9 mouse cellular contexts compared by ENCODE assay signal in the genomic region with DNA sequence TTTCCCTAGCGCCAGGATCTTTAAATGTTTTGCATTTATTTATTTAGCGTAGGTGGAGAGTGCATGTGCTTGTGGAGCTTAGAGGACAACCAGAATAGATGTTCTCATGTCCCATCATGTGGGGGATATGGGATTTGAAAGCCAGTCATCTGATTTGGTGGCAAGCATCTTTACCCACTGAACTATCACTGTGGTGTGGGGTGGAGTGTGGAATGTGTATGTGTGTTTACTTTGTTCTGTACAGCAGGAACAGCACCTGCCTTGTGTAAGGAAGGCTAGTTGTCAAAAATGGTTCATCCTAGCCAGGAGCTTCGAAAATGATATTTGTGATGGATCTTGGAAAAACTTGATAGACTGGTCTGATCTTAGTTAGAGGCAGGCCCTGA. TPM values are rescaled to one million over a fixed set of nuclear protein-coding genes. Genes with fewer than 3 reads are reported as not detected.
DNase-seq lines count a peak whose midpoint lies in the region; ATAC-seq and TF ChIP-seq lines count a peak whose summit lies in the region.
"Had no signal": no experiment of that assay in that cellular context is flagged by ENCODE, and none has a peak within 500 bp of the region (broad histone marks: within the 10 kb centered on the region; RNA-seq: fewer than 3 reads in every experiment).

No protein-coding gene starts in this region.

- intact Hi-C loops in left cerebral cortex, adult 2 months (cut with DNase I): loop anchor here (2.0 to 5.0 kb wide), 2 partner anchors 121 to 210 kb away; a partner anchor contains a TSS
- intact Hi-C loops in left cerebral cortex, postnatal 4 days (cut with DNase I): no loop called here

- no peak for TF ChIP-seq CTCF in left cerebral cortex, adult 2 months (IDR thresholded peaks at IDR 0.05)

- ATAC-seq in intestine, embryonic 14.5 days (replicated peaks; ENCODE audit: low FRiP score, low TSS enrichment, low read depth): peak; percentile 24
- ATAC-seq in midbrain, embryonic 15.5 days (replicated peaks): peak; percentile 65

- no peak for DNase-seq in left cerebral cortex, adult 2 months (ENCODE audit: extremely low spot score in 1 of 2, low spot score in 2 of 2)
- no peak for DNase-seq in left cerebral cortex, postnatal 4 days
- no peak for DNase-seq in embryonic facial prominence, embryonic 10.5 days (ENCODE audit: low spot score)
- no peak for DNase-seq in intestine, embryonic 14.5 days (ENCODE audit: low spot score)
- DNase-seq in left cerebral cortex, adult 18-20 months (ENCODE audit: low spot score in 2 of 2): no peak
- no peak for DNase-seq in layer of hippocampus, adult 18-20 months (ENCODE audit: low spot score in 2 of 2)
- DNase-seq in cerebellum, adult 8-10 months: no peak

- H3K27ac ChIP-seq in left cerebral cortex, adult 2 months: peak overlapping the region; percentile 85
- peak overlapping the region; percentile 94 for H3K27ac ChIP-seq in embryonic facial prominence, embryonic 10.5 days (replicated peaks)
- H3K27ac ChIP-seq in intestine, embryonic 14.5 days (ENCODE audit: low read depth): peak overlapping the region; percentile 96
- H3K27ac ChIP-seq in midbrain, embryonic 15.5 days: peak overlapping the region; percentile 89

- no peaks in the 10 kb centered on the region for H3K9me3 ChIP-seq in embryonic facial prominence, embryonic 10.5 days
- no peaks in the 10 kb centered on the region for H3K9me3 ChIP-seq in intestine, embryonic 14.5 days (ENCODE audit: control insufficient read depth, low read length)
- H3K9me3 ChIP-seq in midbrain, embryonic 15.5 days: no peaks in the 10 kb centered on the region

- peak overlapping the region; percentile 23; the same call in 1 of the 2 replicates for H3K9ac ChIP-seq in intestine, embryonic 14.5 days (ENCODE audit: low read length)
- H3K9ac ChIP-seq in midbrain, embryonic 15.5 days: peak overlapping the region; percentile 77

- WGBS in embryonic facial prominence, embryonic 10.5 days: 14% methylated on average over 3 of the region's 3 CpGs
- 10% methylated on average over 3 of the region's 3 CpGs for WGBS in intestine, embryonic 14.5 days
- WGBS in midbrain, embryonic 15.5 days: 23% methylated on average over 3 of the region's 3 CpGs

- H3K4me2 ChIP-seq in intestine, embryonic 14.5 days (ENCODE audit: low read length): peak overlapping the region; percentile 57
- H3K4me2 ChIP-seq in midbrain, embryonic 15.5 days: peak overlapping the region; percentile 77

- H3K36me3 ChIP-seq in embryonic facial prominence, embryonic 10.5 days (replicated peaks): no peaks in the 10 kb centered on the region; the same call in 1 of the 2 replicates
- H3K36me3 ChIP-seq in intestine, embryonic 14.5 days (ENCODE audit: control insufficient read depth, insufficient read depth, low read length): 0 out of 2 replicates have a peak, but pooled peaks cover 3% of the 10 kb centered on the region
- no peaks in the 10 kb centered on the region for H3K36me3 ChIP-seq in midbrain, embryonic 15.5 days (replicated peaks)

- H3K4me1 ChIP-seq in embryonic facial prominence, embryonic 10.5 days: peaks cover 17% of the 10 kb centered on the region
- H3K4me1 ChIP-seq in intestine, embryonic 14.5 days (replicated peaks; ENCODE audit: control insufficient read depth, insufficient read depth, low read length): peaks cover 6% of the 10 kb centered on the region
- H3K4me1 ChIP-seq in midbrain, embryonic 15.5 days: peaks cover 26% of the 10 kb centered on the region

- H3K27me3 ChIP-seq in embryonic facial prominence, embryonic 10.5 days (replicated peaks; ENCODE audit: low read depth, poor library complexity, severe bottlenecking): no peaks in the 10 kb centered on the region
- H3K27me3 ChIP-seq in intestine, embryonic 14.5 days (replicated peaks; ENCODE audit: control insufficient read depth, insufficient read depth, low read length): no peaks in the 10 kb centered on the region
- H3K27me3 ChIP-seq in midbrain, embryonic 15.5 days (replicated peaks): no peaks in the 10 kb centered on the region

- H3K4me3 ChIP-seq in left cerebral cortex, adult 2 months: peak overlapping the region; percentile 84
- H3K4me3 ChIP-seq in embryonic facial prominence, embryonic 10.5 days: peak overlapping the region; percentile 79
- H3K4me3 ChIP-seq in intestine, embryonic 14.5 days (ENCODE audit: low read depth, low read length): peak overlapping the region; percentile 64
- H3K4me3 ChIP-seq in midbrain, embryonic 15.5 days: peak overlapping the region; percentile 65

RNA-seq across cellular contexts. Expression of a gene that starts 0.5 kb away (rescaled TPM):
- 10 to 100 TPM; 18.6 to 22.7 TPM for total RNA-seq in left cerebral cortex, adult 2 months (2021)
- total RNA-seq in left cerebral cortex, postnatal 4 days (2021): 10 to 100 TPM; 33.4 to 36.8 TPM
- 42.1 and 45.6 TPM in 2 replicates for polyA plus RNA-seq in embryonic facial prominence, embryonic 10.5 days (2016; fragmentation: Nextera tagmentation; extraction: Ambion mirVana)
- 40.0 and 41.9 TPM in 2 replicates for polyA plus RNA-seq in intestine, embryonic 14.5 days (2014; fragmentation: Nextera tagmentation; extraction: Ambion mirVana)
- polyA plus RNA-seq in midbrain, embryonic 15.5 days (2015; fragmentation: Nextera tagmentation; extraction: Ambion mirVana): 46.1 and 51.7 TPM in 2 replicates
- total RNA-seq in left cerebral cortex, adult 18-20 months (2021): 10 to 100 TPM; 20.1 to 20.2 TPM
- total RNA-seq in layer of hippocampus, adult 18-20 months (2021): 10 to 100 TPM; 18.1 to 20.3 TPM

RNA-seq across cellular contexts. Expression of a gene that starts 24.4 kb away (rescaled TPM):
- not detected for total RNA-seq in left cerebral cortex, adult 2 months (2021)
- total RNA-seq in left cerebral cortex, postnatal 4 days (2021): not detected
- not detected in 2 replicates for polyA plus RNA-seq in embryonic facial prominence, embryonic 10.5 days (2016; fragmentation: Nextera tagmentation; extraction: Ambion mirVana)
- not detected in 2 replicates for polyA plus RNA-seq in intestine, embryonic 14.5 days (2014; fragmentation: Nextera tagmentation; extraction: Ambion mirVana)
- polyA plus RNA-seq in midbrain, embryonic 15.5 days (2015; fragmentation: Nextera tagmentation; extraction: Ambion mirVana): not detected in 2 replicates
- total RNA-seq in left cerebral cortex, adult 18-20 months (2021): not detected
- total RNA-seq in layer of hippocampus, adult 18-20 months (2021): not detected
- polyA plus RNA-seq: brain, embryonic 14.5 days had no signal

RNA-seq across cellular contexts. Expression of a gene that starts 30.6 kb away (rescaled TPM):
- not detected for total RNA-seq in left cerebral cortex, adult 2 months (2021)
- total RNA-seq in left cerebral cortex, postnatal 4 days (2021): not detected
- 0.21 and 0.36 TPM in 2 replicates for polyA plus RNA-seq in embryonic facial prominence, embryonic 10.5 days (2016; fragmentation: Nextera tagmentation; extraction: Ambion mirVana)
- 1.2 and 1.3 TPM in 2 replicates for polyA plus RNA-seq in intestine, embryonic 14.5 days (2014; fragmentation: Nextera tagmentation; extraction: Ambion mirVana)
- polyA plus RNA-seq in midbrain, embryonic 15.5 days (2015; fragmentation: Nextera tagmentation; extraction: Ambion mirVana): 0.79 and 1.2 TPM in 2 replicates
- not detected for total RNA-seq in left cerebral cortex, adult 18-20 months (2021)
- not detected for total RNA-seq in layer of hippocampus, adult 18-20 months (2021)

RNA-seq across cellular contexts. Expression of a gene that starts 33.0 kb away (rescaled TPM):
- total RNA-seq in left cerebral cortex, adult 2 months (2021): not detected
- total RNA-seq in left cerebral cortex, postnatal 4 days (2021): not detected
- 5.8 and 6.0 TPM in 2 replicates for polyA plus RNA-seq in embryonic facial prominence, embryonic 10.5 days (2016; fragmentation: Nextera tagmentation; extraction: Ambion mirVana)
- 0.97 and 1.6 TPM in 2 replicates for polyA plus RNA-seq in intestine, embryonic 14.5 days (2014; fragmentation: Nextera tagmentation; extraction: Ambion mirVana)
- 1.2 and 1.5 TPM in 2 replicates for polyA plus RNA-seq in midbrain, embryonic 15.5 days (2015; fragmentation: Nextera tagmentation; extraction: Ambion mirVana)
- total RNA-seq in left cerebral cortex, adult 18-20 months (2021): not detected
- not detected for total RNA-seq in layer of hippocampus, adult 18-20 months (2021)

RNA-seq across cellular contexts. Expression of a gene that starts 53.5 kb away (rescaled TPM):
- not detected for total RNA-seq in left cerebral cortex, adult 2 months (2021)
- not detected for total RNA-seq in left cerebral cortex, postnatal 4 days (2021)
- polyA plus RNA-seq in embryonic facial prominence, embryonic 10.5 days (2016; fragmentation: Nextera tagmentation; extraction: Ambion mirVana): not detected in 2 replicates
- 0.11 and 0.78 TPM in 2 replicates for polyA plus RNA-seq in intestine, embryonic 14.5 days (2014; fragmentation: Nextera tagmentation; extraction: Ambion mirVana)
- polyA plus RNA-seq in midbrain, embryonic 15.5 days (2015; fragmentation: Nextera tagmentation; extraction: Ambion mirVana): not detected in 2 replicates
- total RNA-seq in left cerebral cortex, adult 18-20 months (2021): under 1 TPM in 1 of 2 experiments, not detected in 1; 0.40 TPM
- not detected for total RNA-seq in layer of hippocampus, adult 18-20 months (2021)
- polyA plus RNA-seq: brain, embryonic 14.5 days had no signal
